Mouse (Mus musculus) midbrain, postnatal 0 days (tissue): ENCODE results near the gene Olfr810. TPM values are rescaled to one million over a fixed set of nuclear protein-coding genes. Genes with fewer than 3 reads are reported as not detected.

Experiments
- ATAC-seq: fragments of 200-750 bp; cut with Nextera tagmentation; 2 replicates; pipeline ENCODE4 v1.8.0; 2017; ENCODE audit warnings: moderate number of reproducible peaks, mild to moderate bottlenecking, moderate TSS enrichment, moderate library complexity; ENCODE audit not compliant: low FRiP score
- DNase-seq: peaks from one replicate; pipeline ENCODE4 v3.0.0-alpha.2; 2015; ENCODE audit warnings: low spot score
- H3K27ac ChIP-seq: fragments of 300-500 bp; sonication (generic); 2 replicates; pipeline ENCODE4 v1.5.1; 2014; ENCODE audit warnings: low read depth, mild to moderate bottlenecking, low read length, mixed read lengths
- H3K27me3 ChIP-seq: fragments of 300-500 bp; sonication (generic); 2 replicates; pipeline ENCODE4 v1.6.1; 2014; ENCODE audit warnings: low read length, control low read depth, mixed read lengths; ENCODE audit not compliant: insufficient read depth
- H3K36me3 ChIP-seq: fragments of 300-500 bp; sonication (generic); 2 replicates; pipeline ENCODE4 v1.6.1; 2014; ENCODE audit warnings: low read length, control low read depth, mixed read lengths; ENCODE audit not compliant: insufficient read depth
- H3K4me1 ChIP-seq: fragments of 300-500 bp; sonication (generic); 2 replicates; pipeline ENCODE4 v1.6.1; 2014; ENCODE audit warnings: mild to moderate bottlenecking, control low read depth, antibody characterized with exemption, low read length, mixed read lengths; ENCODE audit not compliant: insufficient read depth
- H3K4me2 ChIP-seq: fragments of 300-500 bp; sonication (generic); 2 replicates; pipeline ENCODE4 v1.6.1; 2014; ENCODE audit warnings: low read depth, mild to moderate bottlenecking, low read length, mixed read lengths; ENCODE audit not compliant: poor library complexity, severe bottlenecking
- H3K4me3 ChIP-seq: fragments of 300-500 bp; sonication (generic); 2 replicates; pipeline ENCODE4 v1.5.1; 2014; ENCODE audit warnings: low read depth, mild to moderate bottlenecking, low read length, moderate library complexity
- H3K9ac ChIP-seq: fragments of 300-500 bp; sonication (generic); replicated peaks from 2 replicates; pipeline ENCODE4 v1.6.1; 2014; ENCODE audit warnings: mild to moderate bottlenecking, low read length, moderate library complexity, mixed read lengths; ENCODE audit not compliant: poor library complexity, severe bottlenecking
- H3K9me3 ChIP-seq: fragments of 300-500 bp; sonication (generic); 2 replicates; pipeline ENCODE4 v1.6.1; 2016; ENCODE audit warnings: low read length, control low read depth
- CTCF ChIP-seq: IDR thresholded peaks from 2 replicates; pipeline ENCODE4 v1.5.1; 2016; ENCODE audit warnings: antibody characterized with exemption, mild to moderate bottlenecking
- WGBS: fragments of 180-500 bp; shearing (Covaris S2); extraction: QIAGEN DNeasy Blood & Tissue Kit; methylation state at CpG from one replicate; pipeline ENCODE4 v1.1.7; 2014; 5-methylcytosine and 5-hydroxymethylcytosine counted together
- polyA plus RNA-seq: library from polyadenylated mRNA; unstranded; fragments of >200 nt; fragmentation: Nextera tagmentation; extraction: Ambion mirVana; gene quantifications from 2 replicates; pipeline ENCODE4 v1.2.1, GENCODE M21; 2015
- total RNA-seq: library from RNA; depleted of rRNA; stranded (reverse); fragments of >200 nt; gene quantifications from 2 replicates; pipeline ENCODE4 v1.2.3, GENCODE M21; 2014; rRNA removed

Gene Olfr810
- total RNA-seq (not detected in 2 replicates), polyA plus RNA-seq (not detected in 2 replicates)

DNA sequence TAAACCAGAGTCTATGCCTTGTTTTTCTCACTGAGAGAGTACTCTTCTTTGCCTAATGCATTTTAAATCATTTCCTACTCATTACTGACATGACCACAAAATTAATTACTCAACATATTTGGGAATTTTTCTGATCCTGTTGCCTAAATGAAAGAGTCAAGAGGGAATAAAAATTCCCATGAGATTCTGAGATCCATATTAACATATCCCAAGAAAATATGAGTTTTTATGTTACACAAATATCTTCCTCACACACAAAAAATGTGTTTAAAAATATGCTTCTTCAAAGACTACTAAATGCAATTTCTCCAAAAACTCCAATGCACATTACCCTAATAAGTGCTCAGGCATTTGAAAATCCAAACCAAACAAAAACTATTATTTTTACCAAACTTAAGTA lies at the start of gene Olfr810:
Olfr810 (minus strand) TSS at position 101 of the 400 bp plus-strand sequence.
- Histone ChIP-seq H3K4me1 (no peaks in the 10 kb centered on the region), H3K27me3 (no peaks in the 10 kb centered on the region), H3K36me3 (no peaks in the 10 kb centered on the region), H3K4me2 (no peak within 1 kb of the TSS), H3K9ac (no peak within 1 kb of the TSS), H3K27ac (no peak within 1 kb of the TSS), H3K4me3 (no peak within 1 kb of the TSS), H3K9me3 (no peaks in the 10 kb centered on the region)
- no peak for TF ChIP-seq CTCF
- no peak for ATAC-seq
- DNase-seq, result no peak

DNA sequence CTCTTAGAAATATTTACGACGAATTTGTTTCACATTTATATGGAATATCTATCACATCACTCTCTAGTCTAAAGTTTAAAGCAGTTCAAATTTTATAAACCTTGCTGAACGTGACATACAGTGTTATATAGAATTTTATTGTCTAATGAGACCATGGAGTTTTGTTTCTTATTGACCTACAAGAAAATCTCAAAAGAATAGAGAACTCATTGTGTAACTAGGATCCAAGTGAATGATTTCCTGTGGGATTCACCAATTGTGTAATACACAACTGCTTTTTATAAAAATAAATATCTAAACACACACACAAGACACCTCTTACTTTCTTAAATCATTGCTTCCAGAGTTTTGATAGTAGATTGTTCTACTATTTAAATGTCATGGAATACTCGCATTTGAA lies 9.6 kb upstream of the Olfr810 start, which contains the start of gene Olfr811:
Olfr811 (minus strand) TSS at position 101 of the 400 bp plus-strand sequence.
- Histone ChIP-seq H3K36me3 (no peaks in the 10 kb centered on the region), H3K4me3 (no peak within 1 kb of the TSS), H3K4me1 (no peaks in the 10 kb centered on the region), H3K9ac (no peak within 1 kb of the TSS), H3K27ac (no peak within 1 kb of the TSS), H3K9me3 (no peaks in the 10 kb centered on the region), H3K4me2 (no peak within 1 kb of the TSS), H3K27me3 (no peaks in the 10 kb centered on the region)
- ATAC-seq (no peak), DNase-seq (no peak)
- no peak for TF ChIP-seq CTCF
- 86% methylated on average over 4 of the region's 4 CpGs for WGBS

DNA sequence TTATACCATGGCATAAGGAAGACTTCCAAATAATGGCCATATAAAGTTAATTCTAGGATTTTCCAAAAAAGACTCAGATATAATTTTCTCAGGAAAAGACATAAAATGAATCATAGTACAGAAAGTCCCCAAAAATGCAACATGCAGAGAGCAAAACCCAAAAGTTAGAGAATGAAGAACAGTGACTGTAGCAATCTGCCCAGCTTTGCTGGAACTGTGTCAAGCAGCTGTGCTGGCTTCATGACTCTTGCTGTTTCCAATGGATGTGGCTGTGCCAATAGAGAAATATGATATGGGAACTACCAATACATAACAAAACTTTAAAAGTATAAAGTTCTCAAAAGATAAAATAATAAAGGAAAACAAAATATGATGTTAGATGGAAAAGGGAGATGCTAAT lies 16.6 kb downstream of the Olfr810 start:
- no peak for TF ChIP-seq CTCF
- ATAC-seq, result no peak
- DNase-seq, result no peak

DNA sequence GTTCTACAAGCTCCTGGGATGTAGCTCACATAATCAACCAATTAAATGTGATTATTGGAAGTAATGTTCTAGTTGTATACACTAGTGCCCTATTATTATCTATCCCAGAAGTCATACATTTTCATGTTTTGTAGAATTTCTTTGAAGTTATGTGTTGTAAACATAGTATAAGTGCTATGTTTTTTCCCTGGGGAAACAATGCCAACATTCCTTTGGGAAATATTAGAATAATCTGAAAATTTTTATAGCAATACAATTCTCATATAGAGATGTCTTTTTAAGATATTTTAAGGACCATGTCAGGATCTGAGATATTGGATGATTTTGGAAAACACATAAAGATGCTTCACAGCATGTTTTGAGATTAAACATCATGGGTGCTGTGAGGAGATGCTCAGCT lies 20.4 kb downstream of the Olfr810 start, which contains the start of gene Olfr809:
Olfr809 (plus strand) TSS at position 301 of the 400 bp plus-strand sequence.
- ATAC-seq, result no peak
- no peak for TF ChIP-seq CTCF

More for the DNA sequence above, 16.6 kb downstream of the Olfr810 start:
- Histone ChIP-seq H3K4me2 (no peak overlapping the region), H3K9me3 (no peaks in the 10 kb centered on the region), H3K27me3 (no peaks in the 10 kb centered on the region), H3K4me1 (no peaks in the 10 kb centered on the region), H3K27ac (no peak overlapping the region), H3K4me3 (no peak overlapping the region), H3K36me3 (no peaks in the 10 kb centered on the region), H3K9ac (no peak overlapping the region)

DNA sequence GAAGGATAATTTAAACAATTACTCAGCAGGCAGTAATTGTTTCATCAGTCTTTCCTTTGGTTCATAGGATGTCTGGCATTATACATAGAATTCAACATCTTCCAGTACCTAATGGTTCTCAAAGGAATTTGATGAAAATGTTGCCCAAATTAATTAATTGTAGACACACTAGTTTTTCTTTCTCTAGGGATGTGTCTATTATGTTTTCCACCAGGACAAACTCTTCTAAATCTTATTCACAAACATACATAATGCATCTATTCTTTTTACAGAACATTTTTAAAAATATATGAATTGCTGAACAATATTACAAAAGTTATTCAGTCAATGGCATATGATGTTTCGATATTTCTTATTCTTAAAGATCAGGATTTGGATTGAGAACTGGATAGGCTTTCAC lies 29.5 kb downstream of the Olfr810 start, which contains the start of gene Olfr808:
Olfr808 (plus strand) TSS at position 301 of the 400 bp plus-strand sequence.
- no peak for TF ChIP-seq CTCF
- Histone ChIP-seq H3K4me2 (no peak within 1 kb of the TSS), H3K27ac (no peak within 1 kb of the TSS), H3K4me1 (no peaks in the 10 kb centered on the region), H3K27me3 (no peaks in the 10 kb centered on the region), H3K4me3 (no peak within 1 kb of the TSS), H3K36me3 (no peaks in the 10 kb centered on the region), H3K9me3 (no peaks in the 10 kb centered on the region), H3K9ac (no peak within 1 kb of the TSS)
- DNase-seq (no peak), ATAC-seq (no peak)
- WGBS, result 93% methylated on average over 1 of the region's 1 CpGs

More for the DNA sequence above, 20.4 kb downstream of the Olfr810 start, which contains the start of gene Olfr809:
- Histone ChIP-seq H3K9me3 (no peaks in the 10 kb centered on the region), H3K36me3 (no peaks in the 10 kb centered on the region), H3K4me1 (no peaks in the 10 kb centered on the region), H3K27ac (no peak within 1 kb of the TSS), H3K27me3 (no peaks in the 10 kb centered on the region), H3K9ac (no peak within 1 kb of the TSS), H3K4me2 (no peak within 1 kb of the TSS), H3K4me3 (no peak within 1 kb of the TSS)
- no peak for DNase-seq

DNA sequence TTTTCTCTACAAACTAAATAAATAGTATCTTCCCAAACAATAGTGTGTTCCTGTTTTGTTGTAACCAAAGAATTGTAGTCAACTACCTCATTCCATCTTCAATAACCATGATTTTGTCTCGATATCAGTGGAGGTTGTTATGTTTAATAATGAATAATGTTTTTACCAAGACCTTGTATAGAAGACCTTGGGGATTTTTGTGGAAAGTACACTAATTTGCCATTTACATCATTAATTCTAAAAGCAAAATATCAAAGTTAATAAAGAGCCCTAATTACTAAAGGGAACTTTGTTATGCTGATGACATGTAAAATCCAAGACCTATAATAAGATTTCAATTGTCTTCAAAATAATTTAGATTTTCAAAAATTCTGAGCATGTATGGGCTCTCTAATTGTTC lies 37.0 kb downstream of the Olfr810 start, which contains the start of gene Olfr807:
Olfr807 (minus strand) TSS at position 101 of the 400 bp plus-strand sequence.
- Histone ChIP-seq H3K27me3 (no peaks in the 10 kb centered on the region), H3K36me3 (no peaks in the 10 kb centered on the region), H3K4me1 (no peaks in the 10 kb centered on the region), H3K9me3 (no peaks in the 10 kb centered on the region), H3K27ac (no peak within 1 kb of the TSS), H3K9ac (no peak within 1 kb of the TSS), H3K4me3 (no peak within 1 kb of the TSS), H3K4me2 (no peak within 1 kb of the TSS)
- TF ChIP-seq CTCF, result no peak
- no peak for DNase-seq
- no peak for ATAC-seq
- WGBS, result 88% methylated on average over 1 of the region's 1 CpGs
